Mouse (Mus musculus) left cerebral cortex, postnatal 4 days (tissue): ENCODE measurements around the gene Mtfr2. TPM values are rescaled to one million over a fixed set of nuclear protein-coding genes. Genes with fewer than 3 reads are reported as not detected.

Source experiments
- DNase-seq: peaks from one replicate; pipeline ENCODE4 v3.0.0-alpha.2; 2022
- intact Hi-C: fragments of 180-260 bp; cut with DNase I; formaldehyde crosslinking; loops from one replicate; pipeline ENCODE4 v1.15.1; 2025
- total RNA-seq, 2 experiments: library from RNA; stranded (reverse); gene quantifications; 2 replicates each; pipeline ENCODE4 v1.2.3; 2021

Gene Mtfr2
- total RNA-seq, 2 experiments from 2014 or later, result 1.4 TPM

DNA sequence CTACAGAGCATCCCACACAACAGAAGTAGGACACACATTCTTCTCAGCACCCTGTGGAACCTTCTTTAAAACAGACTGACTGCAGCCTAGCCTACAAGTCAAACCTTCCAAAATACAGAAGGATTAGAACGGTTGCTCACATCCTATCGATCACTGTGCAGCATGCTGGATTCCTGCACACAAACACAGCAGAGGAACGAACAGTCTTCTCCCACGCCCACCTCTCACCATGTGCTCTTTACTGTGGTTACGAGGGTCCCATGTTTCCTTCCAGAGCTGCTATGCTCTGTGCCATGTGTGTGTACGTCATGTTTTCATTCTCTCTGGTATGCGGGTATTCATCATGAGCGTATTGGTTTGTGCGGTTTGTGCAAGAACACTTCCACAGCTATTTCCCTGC is 30.1 kb downstream of the Mtfr2 start:
- DNase-seq, result no peak
- intact Hi-C loops, result loop anchor here (5.0 kb wide), 1 partner anchor 345 kb away; no protein-coding TSS in a partner anchor

DNA sequence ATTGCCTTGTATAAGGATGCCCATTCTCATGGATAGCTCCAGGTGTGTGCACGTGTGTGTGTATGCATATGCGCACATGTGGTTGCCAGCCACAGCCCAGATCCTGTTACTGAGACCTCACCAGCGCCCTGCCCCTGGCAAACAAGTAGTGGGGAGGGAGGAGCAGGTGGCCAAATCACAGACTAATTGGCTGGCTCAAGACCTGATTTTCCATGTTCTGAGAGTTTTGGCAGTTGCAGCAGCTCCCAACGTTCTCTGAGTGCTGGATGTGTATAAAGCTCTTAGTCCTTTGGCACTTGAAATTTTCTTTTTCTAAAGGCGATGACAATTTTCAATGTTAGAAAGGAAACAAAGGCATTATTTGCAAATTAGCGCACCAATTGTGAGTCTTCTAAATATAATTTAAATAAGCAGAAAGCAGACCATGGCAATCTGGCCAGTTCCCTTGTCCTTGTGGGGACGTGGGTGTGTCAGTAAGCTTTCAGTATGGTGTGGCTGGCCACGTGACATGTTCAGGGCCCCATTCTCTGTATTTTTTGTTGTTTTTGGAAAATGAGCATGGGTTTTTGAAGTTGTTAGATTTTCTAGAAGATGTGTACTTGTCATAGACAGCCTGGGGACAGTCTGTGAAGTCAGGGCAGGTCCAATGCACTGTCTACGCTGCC is 31.6 kb downstream of the Mtfr2 start:
- intact Hi-C loops, result loop anchor here (5.0 kb wide), 1 partner anchor 343 kb away; no protein-coding TSS in a partner anchor
- DNase-seq, result peak; percentile 48

DNA sequence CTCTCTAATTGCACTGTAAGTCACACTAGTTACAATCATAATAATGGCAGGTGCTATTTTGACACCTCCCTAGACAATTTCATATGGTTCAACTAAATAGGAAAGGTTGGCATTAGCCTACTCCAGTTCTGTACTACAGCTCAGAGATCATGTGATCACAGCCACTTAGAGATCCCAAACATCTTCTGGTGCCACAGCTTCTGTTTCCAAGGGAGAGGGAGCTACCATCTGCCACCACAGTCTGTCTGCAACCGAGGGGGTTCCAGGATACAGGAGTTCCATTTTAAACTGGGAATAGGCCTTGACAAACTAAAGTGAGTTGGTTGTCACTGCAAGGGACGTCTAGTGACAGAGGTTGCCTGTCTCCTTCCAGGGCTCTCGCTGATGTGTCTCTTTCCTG is 33.2 kb downstream of the Mtfr2 start:
- DNase-seq, result no peak
- intact Hi-C loops, result no loop called here

DNA sequence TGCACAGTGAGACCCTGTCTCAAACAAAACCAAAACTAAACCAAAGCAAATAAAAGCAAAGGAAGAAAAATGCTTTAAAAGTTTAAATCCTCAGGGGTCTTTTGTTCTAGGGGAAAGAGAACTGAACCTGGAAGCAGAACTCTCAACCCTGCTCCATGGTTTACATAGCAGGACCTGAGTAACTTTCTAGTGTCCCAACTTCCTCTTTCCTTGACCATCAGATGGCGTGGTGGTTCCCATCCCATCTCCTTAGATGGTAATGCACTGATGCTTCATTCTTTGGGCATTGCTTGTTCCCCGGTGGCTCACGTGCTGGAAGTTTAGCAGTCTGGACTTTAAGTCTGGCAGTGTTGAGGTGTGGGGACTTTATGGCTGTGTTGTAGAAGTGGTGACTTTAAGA is 33.8 kb downstream of the Mtfr2 start:
- intact Hi-C loops, result no loop called here
- DNase-seq, result no peak

DNA sequence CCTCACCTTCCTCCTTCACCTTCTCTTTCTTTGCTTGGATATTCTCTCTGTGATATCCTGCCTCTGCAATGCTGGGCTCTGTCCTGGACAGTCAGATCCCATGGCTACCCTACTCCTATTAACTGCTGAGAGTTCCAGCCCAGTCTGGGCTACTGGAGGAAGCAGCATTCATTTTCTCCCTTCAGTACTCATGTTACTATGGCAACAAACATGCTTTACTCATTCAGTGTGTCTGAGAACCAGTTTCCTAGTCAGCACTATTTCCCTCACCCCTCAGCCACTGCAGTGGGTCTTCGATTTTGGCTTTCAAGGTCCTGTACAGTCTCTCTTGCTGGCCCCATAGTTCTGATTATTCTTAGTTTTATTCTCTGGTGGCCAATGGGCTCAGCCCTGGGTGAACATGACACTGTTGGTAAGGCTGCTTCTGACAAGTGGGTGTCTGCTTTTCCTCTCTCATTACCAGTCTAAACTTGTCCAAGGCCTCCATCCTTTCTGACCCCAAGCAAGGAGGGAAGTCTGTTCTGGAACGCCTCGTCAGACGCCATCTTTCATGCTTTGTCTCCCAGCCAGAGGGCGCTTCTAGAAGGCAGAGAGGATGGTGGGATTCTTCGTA is 35.3 kb downstream of the Mtfr2 start:
- intact Hi-C loops, result no loop called here
- DNase-seq, result no peak

DNA sequence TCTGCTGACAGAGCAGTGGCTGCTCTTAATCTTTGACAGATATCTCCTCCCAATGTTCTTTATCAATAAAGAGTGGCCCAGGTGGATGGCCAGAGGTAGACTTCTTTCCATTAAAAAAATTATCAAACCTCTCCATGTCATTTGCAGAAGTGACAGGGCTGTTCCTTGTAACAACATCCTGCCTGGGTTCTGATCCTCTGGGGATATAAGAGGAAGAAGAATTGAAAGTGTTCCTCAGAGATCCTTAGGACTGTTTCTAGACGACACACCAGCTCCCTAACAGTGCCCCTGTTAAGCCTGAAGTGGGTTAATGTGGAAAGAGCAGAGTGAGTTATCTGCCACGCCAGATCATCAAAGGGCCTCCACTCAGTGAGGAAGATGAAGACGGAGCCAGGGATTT is 43.0 kb downstream of the Mtfr2 start:
- intact Hi-C loops, result no loop called here
- no peak for DNase-seq

DNA sequence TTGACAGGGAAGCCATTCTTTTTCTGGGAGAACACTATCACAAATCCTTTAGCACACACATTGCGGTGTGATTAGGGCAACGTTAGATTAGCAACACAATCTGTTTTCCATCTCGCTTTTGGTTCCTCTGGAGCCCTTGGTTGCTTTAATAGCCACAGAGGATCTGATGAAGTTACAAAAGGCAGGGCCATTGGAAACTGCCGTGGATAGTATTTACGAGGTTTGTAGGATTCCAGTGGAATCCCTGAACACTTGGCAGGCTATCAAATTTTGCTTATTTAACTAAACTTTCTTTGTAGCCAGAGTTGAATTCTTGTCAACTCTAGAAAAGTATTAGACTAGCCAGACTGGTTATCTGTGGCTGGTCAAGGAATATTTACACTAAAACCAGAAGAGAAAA is 47.2 kb downstream of the Mtfr2 start:
- no peak for DNase-seq
- intact Hi-C loops, result no loop called here

DNA sequence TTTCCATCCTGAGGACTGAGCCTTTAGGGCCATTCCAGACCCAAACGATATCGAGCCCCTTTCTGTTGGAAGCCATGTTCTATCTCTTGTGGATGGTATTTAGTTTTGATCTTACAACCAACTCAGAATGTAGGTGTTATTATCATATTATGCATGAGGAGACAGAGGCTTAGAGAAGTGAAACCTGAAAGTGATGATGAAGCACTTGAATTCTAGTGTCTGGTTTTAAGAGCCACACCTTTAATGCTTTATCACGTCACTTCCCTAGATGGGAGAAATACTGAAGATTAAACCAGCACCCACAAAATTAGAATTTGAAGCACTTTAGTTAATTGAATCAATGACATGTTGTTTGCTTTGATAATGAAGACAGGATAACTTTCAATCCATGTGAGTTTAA is 48.2 kb downstream of the Mtfr2 start:
- intact Hi-C loops, result no loop called here
- no peak for DNase-seq

DNA sequence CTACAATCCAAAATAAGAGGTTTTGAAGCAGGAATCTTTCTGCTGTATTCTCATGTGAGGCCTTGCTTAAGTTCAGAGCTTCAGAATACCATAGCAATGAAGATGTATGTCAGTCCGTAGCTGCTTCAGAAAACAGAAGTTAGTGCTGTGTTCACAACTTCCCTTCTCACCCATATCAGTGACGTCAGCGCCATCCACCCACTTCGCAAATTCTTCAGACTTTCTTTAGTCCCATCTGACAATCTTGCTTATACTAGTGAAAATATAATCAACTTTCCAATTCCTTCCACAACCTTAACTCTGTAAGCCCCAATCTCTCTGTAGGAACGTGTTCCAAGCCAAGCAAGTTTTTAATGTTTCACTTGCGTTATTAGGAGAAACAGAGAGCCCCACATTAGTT is 50.7 kb downstream of the Mtfr2 start:
- intact Hi-C loops, result no loop called here
- DNase-seq, result no peak

DNA sequence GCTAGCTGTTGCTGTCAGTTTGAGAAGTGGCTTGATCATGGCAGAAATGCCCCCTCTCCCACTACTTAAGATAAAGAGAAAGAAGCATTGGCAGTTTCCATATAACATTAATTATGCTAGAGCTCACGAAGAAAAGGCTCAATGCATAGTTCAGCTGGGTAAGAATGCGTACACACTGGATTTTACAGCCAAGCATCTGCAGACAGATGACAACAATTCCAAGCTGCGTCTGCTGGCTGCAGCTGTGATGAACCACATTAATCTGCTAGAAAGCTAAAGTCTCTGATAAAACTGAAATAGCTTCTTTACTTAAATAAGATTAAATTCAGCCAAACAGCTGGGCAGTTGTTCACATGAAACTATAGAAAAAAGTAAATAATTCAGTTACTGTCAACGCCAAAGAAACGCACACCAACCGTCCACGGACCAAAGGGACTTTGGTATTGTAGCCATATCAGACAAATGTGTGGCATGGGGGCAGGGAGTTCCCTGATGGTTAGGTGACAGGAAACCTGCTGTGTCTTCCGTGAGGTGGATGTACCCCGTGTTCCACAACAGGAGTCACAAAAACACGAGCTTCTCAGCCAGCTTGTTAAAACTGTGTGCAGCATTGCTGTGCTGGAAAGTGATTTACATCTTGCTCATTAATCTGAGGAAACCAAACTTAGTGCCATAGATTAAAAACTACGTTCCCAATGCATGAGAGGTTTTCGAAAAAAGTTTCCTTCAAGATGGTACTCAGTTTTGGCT is 51.2 kb downstream of the Mtfr2 start:
- DNase-seq, result no peak
- intact Hi-C loops, result no loop called here

DNA sequence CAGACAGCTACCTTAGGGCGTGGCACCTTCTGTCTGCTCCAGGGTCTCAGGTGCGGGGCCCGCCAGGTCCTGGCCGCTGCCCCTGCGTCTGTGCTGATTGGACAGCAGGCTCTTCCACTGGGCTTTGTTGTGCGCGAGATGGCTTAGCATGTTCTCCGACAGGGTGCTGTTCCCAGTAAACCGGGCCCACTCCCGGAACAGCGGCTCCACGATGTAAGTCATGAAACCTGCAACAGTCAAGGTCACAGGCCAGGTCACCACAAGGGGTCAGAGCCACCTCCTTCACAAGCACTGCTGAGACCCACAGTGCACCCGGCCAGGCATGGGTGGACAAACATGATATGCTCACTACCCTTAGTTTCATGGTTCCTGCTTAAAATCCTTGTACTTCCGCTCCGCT is 52.8 kb downstream of the Mtfr2 start:
- DNase-seq, result no peak
- intact Hi-C loops, result no loop called here

DNA sequence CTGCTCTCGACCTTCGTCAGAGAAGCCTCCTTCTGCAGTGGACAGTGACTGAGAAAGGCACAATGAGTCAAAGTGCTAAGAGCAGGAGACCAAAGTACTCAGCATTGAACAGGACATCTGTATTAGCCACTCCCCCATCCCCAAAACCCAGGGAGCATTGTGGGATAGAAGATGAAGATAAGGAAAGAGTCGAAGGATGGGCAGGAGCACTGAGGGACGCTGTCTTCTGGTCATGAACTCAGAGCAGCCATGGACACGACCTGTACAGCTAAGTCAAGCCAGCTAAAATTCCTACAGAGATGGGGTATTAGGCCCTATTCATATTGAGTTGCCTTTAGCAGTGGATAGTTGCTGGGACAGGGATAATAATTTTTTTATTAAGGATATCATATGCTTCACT is 55.4 kb downstream of the Mtfr2 start:
- intact Hi-C loops, result no loop called here
- no peak for DNase-seq

DNA sequence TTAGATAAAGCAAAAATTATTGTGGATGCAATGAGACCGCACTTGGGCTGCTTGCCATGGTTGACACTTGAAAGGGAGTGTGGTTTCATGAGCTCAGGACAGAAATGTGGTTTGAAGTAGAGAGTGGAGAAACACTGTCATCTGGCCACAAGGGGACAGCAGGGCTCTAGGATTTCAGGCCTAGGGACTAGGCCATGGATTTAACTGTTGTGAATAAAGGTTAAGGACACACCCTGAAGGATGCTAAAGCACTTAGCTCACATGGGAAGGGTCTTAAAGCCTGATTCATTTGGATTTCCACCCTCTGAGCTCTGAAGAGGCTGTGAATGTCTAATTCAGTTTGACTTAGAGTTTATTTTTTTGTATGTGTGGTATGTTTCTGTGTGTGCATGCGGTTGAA is 57.9 kb downstream of the Mtfr2 start:
- intact Hi-C loops, result loop anchor here (2.0 kb wide), 1 partner anchor 523 kb away; no protein-coding TSS in a partner anchor
- peak; percentile 47 for DNase-seq

DNA sequence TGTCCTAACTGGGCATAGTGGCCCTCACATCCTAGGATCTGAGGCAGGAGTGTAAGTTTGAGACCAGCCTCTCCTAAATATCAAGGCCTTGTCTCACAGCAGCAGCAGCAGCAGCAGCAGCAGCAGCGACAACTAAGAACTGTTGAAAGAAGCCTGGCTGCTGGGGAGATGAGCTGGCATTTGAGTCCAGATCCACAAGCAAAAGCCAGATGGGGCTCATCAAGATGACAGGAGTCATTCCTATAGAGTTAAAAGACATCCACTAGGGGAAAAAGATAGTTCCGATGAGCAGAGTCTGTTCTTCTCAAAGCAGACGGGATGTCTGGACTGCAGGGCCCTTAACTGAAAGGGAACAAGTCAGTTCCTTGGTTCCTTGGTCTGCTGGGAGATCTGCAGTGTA is 60.8 kb downstream of the Mtfr2 start:
- intact Hi-C loops, result no loop called here
- DNase-seq, result no peak

DNA sequence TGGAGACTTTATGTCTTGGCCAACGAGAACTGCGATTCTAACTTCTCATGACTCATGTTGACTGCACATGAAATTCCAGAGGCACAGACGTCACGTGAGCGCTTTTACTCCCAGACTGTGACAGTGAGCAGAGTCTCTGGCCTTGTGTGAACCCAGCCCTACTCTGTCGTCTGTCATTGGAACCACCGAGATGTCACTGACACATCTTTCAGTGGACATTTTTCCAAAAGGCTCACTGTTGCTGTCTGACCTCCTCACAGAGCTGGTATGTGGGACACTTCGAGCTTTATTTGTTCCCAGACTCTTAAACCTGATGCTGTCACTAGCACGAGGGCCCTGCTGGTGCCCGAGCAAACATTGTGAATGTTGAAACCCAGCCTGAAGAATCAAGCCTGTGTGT is 61.6 kb downstream of the Mtfr2 start:
- intact Hi-C loops, result no loop called here
- DNase-seq, result no peak

Other genes starting within 250 kb of the Mtfr2 start
- gene Map7, start 199.3 kb upstream of the Mtfr2 start, total RNA-seq, result 10 to 100 TPM; 12.6 to 19.4 TPM
- 100 to 1,000 TPM; 156 TPM for gene Bclaf1, start 35.3 kb upstream of the Mtfr2 start, total RNA-seq